Mouse (Mus musculus) mesoderm, embryonic 11.5 days (tissue): Measurements from ENCODE around the gene Stard8.
"Not testable (repeated sequence)": the region's sequence is repeated elsewhere in the genome, so short reads cannot be mapped to it uniquely, and the experiment has no call there.

Experiments used
- DNase-seq: peaks from one replicate; pipeline ENCODE4 v3.0.0-alpha.2; 2012; ENCODE audit warnings: low read depth, low spot score

Stard8 gene

DNA sequence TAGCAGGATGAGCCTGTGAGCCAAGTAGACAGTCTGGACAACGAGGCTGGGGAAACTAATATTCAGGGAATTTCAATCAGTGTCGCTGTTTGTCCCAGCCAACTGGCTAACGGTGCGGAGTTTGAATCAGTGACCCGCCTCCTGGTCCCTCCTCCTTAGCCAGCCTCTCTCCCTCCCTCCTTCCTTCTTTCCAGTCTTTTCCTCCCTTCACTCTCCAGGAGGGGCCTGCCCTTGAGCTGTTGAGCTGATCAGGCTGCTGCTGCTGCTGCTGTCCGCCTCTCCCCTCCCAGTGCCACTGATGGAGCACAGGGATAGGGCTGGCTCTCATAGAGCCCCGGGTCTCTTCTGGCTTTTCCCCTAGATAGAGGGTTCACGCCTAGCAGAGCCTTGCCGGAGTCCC is at the start of gene Stard8:
Gene Stard8, plus strand, starts transcription at position 203 of the 400 bp plus-strand sequence.
- DNase-seq = no peak

DNA sequence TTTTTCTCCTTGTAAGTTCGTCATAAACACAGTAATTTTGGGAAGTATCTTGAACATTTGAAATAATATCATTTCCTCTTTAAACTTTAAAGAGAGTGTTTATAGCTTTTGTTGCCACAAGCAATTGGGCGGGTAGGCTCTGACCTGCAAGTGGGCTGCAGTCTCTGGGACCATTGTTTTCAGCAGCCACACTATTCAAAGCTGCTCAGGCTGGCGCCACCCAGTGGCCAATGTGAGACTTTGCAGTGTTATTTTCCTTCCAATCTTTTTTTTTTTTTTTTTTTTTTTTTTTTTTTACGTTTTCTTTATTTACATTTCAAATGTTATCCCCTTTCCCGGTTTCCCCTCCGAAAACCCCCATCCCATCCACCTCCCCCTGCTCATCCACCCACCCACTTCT is 49.1 kb upstream of the Stard8 start:
- peak; percentile 56 for DNase-seq

DNA sequence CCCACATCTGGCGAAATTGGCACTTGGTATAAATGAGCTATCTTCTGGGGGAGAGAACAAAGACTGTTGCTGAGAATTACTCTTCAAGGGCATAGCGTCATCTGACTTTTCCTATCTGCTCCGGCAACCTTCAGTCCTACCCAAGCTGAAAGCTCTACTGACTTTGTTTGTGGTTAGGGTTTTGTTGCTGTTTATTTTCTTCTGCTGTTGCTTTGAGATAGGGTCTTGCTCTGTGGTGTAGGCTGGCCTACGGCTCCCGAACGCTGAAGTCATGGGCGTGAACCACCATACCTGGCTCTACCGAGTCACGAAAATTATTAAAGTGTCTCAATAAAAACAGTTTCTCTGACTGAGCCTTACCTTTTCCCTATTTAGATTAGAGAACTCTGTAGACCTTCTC is 44.8 kb upstream of the Stard8 start:
- no peak for DNase-seq

DNA sequence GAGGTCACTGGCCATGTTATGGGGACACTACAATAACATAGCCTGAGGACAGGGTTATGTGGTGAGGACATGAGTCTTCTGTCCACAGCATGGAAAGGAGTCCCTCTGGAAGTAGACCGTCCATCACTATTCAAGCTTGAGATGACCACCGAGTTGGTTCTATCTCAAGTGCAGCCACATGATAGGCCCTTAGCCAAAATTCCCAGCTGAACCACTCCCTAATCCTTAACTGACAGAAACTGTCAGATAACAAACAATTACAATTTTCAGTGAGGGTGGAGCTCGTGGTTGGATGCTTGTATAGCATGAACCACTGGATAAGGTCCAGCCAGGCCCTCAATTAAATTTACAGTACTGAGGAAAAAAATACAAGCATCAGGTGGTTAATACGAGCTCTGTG is 44.0 kb upstream of the Stard8 start:
- no peak for DNase-seq

DNA sequence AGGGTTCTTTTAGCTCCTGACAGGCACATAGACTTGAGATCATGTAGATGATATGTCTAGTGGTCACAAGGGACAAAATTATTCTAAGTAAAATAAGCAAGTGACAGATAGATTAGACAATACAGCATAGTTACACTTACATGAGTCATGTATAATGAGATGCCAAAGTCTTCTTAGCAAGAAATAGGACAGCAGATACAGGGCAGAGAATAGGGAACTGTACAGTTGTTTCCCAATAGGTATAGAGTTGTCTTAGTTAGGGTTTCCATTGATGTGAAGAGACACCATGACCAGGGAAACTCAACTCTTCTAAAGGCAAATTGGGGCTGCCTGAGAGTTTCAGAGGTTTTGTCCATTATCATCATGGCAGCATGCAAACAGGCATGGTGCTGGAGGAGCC is 39.3 kb upstream of the Stard8 start:
- no peak for DNase-seq

DNA sequence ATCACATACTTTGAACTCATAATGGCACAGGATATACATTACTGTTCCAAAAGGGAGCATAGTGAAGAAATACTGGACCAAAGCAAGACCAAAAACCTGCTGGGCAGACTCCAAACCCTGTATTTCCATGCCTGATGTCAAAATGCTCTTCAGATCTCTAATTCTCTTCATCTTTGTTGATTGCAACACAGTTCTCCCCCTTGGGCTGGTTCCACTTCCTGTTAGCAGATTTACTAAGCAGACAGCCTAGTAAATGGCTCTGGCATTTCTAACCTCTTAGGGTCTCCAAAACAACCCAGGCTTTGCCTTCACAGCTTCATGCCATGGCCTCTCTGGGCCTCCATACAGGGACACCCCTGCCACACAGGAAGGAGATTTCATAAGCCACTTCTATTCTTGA is 38.5 kb upstream of the Stard8 start:
- no peak for DNase-seq

DNA sequence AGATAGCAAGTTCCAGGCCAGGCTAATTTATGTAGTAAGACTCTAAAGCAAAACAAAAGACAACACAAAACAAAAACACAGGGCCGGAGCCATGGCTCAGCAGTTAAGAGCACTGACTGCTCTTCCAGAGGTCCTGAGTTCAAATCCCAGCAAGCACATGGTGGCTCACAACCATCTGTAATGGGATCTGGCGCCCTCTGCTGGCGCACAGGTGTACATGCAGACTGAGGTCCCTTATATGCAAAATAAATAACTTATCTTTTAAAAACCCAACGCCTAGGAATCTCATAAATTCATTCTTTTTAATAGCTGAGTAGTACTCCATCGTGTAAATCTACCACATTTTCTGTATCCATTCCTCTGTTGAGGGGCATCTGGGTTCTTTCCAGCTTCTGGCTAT is 16.4 kb upstream of the Stard8 start:
- not testable (repeated sequence) for DNase-seq

DNA sequence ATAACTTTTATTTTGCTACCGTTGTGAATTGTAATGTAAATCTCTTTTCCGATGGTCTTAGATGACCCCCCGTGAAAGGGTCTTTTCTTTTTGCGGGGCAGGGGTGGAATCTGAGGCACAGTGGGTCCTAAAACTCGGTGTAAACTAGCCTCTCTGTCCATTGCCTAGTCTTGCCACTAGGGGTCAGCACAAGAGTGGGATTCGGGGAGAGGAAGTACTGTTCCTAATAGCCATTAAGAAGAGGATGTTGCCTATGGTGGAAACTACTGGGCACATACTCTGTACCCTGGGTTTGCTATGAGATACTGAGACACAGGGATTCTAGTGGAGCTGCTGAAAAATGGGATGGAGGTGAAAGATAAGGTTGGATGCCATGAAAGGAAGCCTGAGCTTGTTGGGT is 13.5 kb upstream of the Stard8 start:
- peak; percentile 45 for DNase-seq

DNA sequence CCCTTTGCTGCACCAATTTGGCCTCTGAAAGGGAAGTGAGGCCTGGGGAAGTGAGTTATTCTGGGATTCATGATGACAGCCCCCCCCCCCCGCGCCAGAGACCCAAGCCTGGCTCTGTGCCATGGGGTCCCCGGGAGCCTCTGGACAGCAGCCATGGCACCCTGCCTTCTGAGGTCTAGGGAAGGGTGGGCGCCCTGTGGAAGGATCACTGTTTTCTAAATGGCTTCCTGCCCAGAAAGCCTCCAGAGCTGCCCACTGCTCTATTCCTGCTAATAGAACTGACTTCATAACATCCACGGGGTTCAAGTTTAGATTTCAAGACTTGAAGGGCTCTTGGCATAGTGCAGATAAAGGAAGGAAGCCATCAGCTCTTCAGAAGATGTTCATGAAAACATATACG is 983 bp upstream of the Stard8 start:
- DNase-seq = no peak

DNA sequence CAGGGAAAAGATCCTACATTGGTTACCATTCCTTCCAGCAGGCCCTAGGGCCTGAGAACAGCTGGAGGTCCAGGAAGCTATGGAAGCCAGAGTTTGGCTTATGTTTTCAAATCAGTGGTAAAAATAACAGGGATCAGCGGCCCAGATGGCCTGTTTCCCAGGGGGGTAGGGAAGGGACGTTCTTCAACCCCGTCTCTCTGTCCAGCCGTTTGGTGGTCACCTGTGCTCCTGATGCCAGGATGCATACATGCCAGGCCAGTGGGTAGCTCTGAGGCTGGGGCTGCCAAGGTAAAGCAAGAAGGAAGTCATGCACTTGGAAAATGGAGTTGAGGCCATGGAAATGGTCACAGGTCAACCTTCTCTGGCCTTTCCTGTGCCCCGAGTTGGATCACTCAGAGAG is 7.5 kb downstream of the Stard8 start:
- DNase-seq = no peak

DNA sequence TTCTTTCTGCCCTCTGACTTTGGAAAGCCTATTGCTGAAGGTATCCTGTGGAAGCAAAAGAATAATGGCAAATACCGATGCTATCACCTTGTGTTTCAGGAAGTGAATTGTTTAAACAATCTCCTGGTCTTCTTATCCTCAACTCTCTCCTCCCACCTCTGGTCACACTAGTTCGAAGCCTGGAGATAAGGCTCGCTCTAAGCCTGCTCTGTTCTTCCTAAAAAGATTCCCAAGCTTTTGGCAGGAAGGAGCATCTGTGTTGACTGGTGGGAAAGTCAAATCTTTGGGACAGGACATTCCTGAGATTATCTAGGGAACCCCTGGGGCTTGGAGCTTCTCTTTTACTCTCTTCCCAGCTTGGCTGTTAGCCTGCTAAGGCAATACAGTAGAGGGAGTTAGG is 8.2 kb downstream of the Stard8 start:
- DNase-seq = no peak

DNA sequence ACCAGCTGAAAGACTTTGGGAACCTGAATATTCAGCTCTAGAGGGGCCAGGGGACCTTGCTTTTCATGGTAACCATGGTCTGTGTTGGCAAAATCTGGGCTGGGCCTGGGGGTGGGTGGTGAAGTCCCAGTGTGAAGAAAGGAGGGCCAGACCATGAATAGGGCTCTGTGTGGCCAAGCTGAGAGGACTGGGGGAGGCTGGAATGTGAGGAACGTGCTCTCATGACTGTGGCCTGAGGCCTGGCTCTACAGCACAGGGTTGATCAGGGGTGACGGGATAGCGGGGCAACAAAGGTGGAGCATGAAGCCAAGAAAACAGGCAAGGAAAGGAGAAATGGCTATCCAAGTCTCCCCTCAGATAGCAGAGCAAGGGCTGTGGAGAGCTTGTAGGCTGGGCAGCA is 9.4 kb downstream of the Stard8 start:
- no peak for DNase-seq

DNA sequence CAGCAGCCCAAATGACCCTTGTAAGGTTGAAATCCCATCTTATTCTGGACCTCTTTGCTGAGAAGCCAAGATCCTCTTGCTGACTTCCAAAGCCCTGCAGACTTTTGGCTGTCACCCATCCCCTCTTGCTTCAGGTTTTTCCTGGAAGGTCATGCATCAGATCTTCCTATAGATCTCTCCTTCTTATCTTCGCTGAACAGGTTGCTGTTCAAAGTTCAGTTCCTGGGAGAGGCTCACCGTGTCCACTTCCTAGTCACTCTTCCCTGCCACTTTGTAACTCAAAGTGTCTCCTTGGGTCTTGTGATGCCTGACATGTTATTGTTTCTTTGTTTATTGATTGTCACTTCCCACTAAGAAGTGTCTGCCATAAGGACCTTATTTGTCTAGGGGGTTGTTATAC is 12.7 kb downstream of the Stard8 start:
- no peak for DNase-seq

DNA sequence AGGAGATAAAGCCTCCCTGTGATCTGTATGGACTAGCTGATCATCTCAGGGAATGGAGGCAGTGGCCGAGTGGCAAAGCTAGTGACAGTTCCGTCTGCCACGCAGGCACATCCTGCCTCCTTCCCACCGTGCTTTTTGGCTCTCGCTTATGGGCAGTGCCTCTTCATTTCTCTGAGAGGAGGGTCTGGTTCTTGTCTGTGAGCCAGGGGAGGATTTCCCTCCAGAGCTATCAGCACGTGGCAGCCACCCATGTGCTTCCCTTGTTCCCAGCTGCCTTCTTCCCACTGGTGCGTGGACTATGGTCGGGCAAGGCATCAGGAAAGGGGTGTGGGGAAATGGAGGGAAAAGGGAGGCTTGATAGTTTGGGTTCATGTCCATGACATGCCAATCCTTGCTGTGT is 13.9 kb downstream of the Stard8 start:
- DNase-seq = no peak

DNA sequence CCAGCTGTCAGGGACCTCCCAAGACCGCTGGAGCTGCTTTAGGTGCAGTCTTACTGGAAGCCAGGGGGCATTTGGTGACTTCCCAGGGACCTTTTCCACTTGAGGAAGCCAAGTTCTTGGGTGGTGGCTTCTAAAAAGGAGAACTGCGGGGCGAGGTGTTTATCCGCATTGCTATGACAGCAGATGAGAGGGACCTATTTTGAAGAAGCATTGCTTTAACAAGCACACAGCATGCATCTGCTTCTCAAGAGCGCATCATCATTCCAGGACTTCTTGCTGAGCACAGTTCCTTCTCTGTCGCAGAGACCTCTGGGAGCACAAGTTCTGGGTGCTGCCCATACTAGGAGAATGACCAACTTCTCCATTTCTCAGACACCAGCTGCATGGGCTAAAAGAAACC is 14.8 kb downstream of the Stard8 start:
- no peak for DNase-seq

DNA sequence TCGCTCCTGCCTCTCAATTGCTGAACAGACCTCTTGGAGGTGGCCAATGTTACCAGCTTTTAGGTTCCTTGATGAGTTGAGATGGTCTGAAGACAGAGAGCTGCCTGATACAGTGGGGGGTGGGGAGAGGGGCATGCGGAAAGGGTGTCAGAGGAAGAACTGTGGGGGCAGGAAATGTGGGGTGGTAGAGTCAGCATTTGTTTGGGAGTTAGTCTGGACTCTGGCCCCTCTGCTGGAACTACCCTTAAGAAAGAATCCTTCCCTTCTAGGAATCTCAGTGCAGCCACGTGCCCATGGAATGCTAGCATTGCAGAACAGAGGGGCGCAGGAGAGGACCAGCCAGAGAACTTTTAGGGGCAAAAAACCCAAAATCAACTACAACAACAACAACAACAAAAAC is 16.3 kb downstream of the Stard8 start:
- no peak for DNase-seq

DNA sequence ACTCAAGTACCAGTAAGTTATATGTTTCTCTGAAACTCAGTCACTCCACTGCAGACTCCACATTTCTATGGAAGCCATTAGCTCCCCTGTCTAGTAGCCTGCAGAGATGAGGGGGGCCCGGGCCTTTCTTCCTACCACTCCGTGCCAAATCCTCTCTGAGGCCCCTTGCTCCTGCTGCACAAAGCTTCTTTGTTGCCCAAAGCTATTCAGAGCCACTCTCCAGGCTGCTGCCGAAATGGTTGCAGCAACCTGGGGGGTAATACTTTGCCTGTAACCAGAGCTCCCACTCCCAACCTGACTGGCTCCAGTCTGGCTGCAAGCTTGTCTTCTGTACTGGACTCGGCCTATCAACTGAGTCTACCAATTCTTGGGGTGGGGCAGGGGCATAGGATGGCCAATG is 17.2 kb downstream of the Stard8 start:
- peak; percentile 45 for DNase-seq

DNA sequence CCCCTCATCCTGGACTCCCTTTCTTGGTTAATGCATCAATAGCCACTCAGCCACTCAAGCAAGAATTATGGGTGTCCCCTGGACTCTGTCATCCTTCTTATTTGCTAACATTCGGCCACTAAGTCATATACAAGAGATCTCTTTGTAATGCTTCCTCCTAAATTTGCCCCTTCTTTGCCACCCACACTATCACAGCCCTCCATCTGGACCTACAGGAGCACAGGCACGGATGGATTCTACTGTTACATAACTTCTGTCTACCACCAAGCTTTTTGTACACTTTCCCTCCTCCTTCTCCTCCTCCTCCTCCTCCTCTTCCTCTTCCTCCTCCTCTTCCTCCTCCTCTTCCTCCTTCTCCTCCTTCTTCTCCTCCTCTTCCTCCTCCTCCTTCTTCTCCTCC is 18.5 kb downstream of the Stard8 start:
- DNase-seq = no peak

DNA sequence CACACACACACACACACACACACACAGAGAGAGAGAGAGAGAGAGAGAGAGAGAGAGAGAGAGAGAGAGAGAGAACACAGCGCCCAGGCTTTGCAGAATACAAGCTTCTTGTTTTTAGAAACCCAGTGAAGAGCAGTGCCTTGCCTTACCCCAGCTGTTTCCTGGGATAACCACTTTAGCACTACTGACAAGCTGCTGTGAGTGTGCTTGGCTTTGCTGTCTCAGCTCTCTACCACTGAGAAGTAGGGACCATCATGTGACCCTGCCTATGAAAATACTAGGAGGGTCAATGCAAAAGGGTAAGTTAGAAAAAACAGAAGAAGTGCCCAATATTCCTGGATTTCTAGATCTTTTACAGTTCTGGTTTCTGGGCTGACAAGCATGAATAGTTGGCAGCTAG is 20.9 kb downstream of the Stard8 start:
- no peak for DNase-seq

DNA sequence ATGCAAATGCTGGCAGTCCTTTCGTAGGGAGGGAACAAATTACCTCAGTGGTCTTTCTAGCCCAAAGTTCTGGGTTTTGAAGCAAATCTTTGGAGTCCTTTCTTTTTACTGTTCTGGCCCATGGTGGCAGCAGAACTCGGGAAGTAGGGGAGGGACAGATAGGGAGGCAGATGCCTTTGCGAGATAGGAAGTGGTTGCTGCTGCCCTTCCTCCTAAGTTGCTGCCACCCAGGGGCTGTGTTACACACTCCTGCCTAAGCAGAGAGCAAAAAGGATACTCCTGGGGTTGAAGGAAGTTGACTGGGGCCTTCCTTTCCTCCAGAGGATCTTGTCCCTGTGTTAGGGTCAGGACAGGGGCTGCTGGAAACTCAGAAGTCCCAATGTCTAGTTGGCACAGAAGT is 32.4 kb downstream of the Stard8 start:
- no peak for DNase-seq

DNA sequence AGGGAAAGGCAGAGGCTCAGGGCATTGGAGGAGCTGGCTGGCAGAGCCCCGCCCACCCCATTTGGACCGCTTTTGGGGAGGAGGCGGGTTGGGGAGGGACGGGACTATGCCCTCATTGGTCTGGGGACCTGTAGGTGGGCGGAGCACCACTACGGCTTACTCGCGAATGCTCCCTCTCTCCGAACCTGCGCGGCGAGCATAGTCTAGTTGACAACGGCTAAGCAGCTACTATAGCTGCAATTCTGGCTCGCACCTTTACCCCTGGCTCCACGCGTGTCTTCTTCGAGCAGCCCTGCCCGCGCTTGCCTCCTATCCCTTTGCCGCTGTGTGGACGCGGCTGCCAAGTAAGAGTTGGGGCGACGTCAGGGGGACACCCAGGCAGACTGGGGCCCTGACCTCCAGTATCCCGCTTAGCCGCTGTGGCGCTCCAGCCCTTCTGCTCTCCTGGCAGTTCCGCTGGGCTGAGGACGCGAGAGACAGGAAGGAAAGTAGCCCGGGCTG is 39.5 kb downstream of the Stard8 start:
- peak; percentile 86 for DNase-seq

DNA sequence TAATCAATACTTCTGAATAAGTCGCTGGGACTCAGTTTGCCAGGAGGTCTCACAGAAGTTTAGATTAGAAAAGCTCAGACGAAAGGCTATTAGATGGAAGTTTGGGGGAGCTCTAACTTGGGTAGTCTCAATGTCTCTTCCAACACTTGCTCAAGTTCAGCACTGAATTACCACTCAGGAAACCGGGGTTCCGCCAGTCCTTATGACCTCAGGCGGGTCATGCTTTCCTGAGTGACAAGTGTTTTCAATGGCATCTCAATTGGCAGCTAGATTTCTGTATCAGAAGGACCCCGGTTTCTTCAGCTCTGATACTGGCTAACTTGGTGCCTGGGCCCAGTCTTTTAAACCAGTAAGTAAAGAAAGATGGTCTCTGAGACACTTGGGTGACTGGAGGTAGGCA is 40.2 kb downstream of the Stard8 start:
- no peak for DNase-seq

DNA sequence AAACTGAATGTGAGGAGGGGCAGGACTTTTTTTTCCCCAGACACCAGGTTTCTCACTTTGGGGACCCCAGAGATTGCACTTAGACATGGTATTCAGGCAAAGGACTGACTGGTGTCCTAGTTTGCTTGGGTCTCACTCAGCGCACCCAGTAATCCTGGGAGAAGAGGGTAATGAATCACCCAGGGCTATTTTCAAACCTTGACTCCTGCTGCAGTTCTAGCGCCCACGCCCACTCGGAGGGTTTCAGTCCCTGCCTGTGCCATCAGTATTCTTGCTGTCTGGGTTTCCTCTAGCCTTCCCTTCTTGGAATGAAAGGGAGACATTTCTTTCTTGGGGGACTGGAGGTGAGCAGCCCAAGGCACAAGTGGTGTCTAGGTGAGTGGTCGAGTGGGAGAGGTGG is 40.7 kb downstream of the Stard8 start:
- DNase-seq = no peak

DNA sequence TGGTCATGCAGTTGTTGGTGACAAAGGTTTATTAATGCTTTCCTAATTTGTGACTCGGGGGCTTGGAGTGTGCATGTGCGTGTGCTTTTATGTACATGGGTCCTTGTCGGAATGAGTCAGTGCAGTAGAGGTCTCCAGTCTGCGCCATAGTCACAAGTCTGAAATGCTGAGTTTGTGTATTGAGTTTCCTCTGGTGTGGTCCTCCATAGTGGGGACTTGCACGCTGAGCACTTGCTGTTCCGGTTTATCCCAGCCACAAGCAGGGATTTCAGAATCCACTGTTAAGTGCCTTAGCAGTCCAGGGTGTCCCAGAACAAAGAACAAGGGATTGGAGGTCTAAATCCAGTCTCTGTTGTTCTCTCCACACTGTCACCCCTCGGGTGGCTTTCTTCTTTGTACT is 42.3 kb downstream of the Stard8 start:
- no peak for DNase-seq
